Mouse (Mus musculus): ENCODE results near the gene Emb.

DNA sequence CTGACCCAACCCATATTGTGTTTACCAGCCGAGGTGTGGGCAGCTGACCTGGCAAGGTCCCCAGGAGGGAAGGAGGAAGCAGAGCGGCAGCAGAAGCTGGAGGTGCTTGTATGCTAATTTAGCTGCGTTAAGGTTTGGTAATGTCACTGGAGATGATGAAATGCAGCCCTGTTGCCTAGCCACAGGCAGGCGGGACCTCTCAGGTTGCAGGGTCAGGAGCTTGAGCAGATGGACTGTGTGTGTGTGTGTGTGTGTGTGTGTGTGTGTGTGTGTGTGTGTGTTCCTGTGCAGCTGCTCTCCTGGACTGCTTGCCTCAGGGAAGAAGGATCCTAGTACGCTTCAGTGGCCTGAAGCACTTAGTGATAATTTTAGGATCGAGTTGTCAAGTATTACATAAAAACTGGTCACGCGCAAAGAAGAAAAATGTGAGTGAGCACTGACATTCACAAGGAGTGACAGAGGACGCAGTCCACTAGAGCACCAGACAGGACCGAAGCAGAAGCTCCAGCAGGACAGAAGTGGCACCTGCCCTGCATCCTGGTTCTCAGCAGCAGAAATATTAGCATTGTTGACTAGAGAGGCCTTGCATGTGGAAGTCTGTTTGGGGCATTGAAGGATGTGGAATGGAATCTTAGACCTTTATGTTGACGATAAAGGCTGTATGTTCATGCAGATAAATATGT is 27.3 kb downstream of the Emb start:
- TF ChIP-seq GATA1 (IDR thresholded peaks at IDR 0.05; ENCODE audit: borderline replicate concordance, low read length) (no peak), FLI1 (IDR thresholded peaks at IDR 0.05; ENCODE audit: low read length) (no peak)
